Mouse (Mus musculus): ENCODE measurements around the gene Egr2.

DNA sequence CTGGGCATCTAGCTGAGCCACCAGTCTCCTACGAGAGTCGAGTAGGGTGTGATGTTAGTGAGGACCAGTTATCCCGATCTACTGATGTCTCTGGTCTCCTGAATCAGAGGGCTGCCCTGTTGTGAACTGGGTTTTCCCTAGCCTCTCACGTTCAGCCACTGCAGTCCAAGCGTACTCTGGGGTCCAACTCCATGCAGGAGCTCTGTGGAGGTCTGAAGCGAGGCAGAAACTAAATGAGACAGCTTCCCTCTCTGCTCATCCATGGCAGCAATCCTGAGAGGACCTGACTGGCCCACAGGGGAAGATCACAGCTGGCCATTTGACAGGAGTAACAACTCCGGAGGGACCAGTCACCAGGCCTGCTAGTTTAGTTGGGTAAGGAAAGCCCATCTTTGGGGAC lies 10.6 kb upstream of the Egr2 start:
- TF ChIP-seq POLR2A (IDR thresholded peaks at IDR 0.05; ENCODE audit: insufficient read depth, low read length) (no peak), CTCF (IDR thresholded peaks at IDR 0.05; ENCODE audit: low read depth, low read length) (no peak), EP300 (IDR thresholded peaks at IDR 0.05; ENCODE audit: insufficient read depth, low read depth, low read length) (no peak)
